Mouse (Mus musculus) liver, embryonic 13.5 days (tissue): ENCODE data around the gene Tap2. TPM values are rescaled to one million over a fixed set of nuclear protein-coding genes. Genes with fewer than 3 reads are reported as not detected.

Experiments used
- ATAC-seq: fragments of 200-750 bp; cut with Nextera tagmentation; 2 replicates; pipeline ENCODE4 v1.8.0; 2017; ENCODE audit warnings: low read depth, mild to moderate bottlenecking, moderate number of reproducible peaks, moderate library complexity
- DNase-seq: peaks from one replicate; pipeline ENCODE4 v3.0.0; 2022
- H3K27ac ChIP-seq: fragments of 300-500 bp; sonication (generic); 2 replicates; pipeline ENCODE4 v1.5.1; 2015; ENCODE audit warnings: moderate library complexity, mild to moderate bottlenecking, inconsistent platforms
- H3K27me3 ChIP-seq: fragments of 300-500 bp; sonication (generic); 2 replicates; pipeline ENCODE4 v1.6.1; 2015; ENCODE audit warnings: mild to moderate bottlenecking, inconsistent platforms
- H3K36me3 ChIP-seq: fragments of 300-500 bp; sonication (generic); 2 replicates; pipeline ENCODE4 v1.6.1; 2015; ENCODE audit warnings: mild to moderate bottlenecking, inconsistent platforms
- H3K4me1 ChIP-seq: fragments of 300-500 bp; sonication (generic); replicated peaks from 2 replicates; pipeline ENCODE4 v1.6.1; 2015; ENCODE audit warnings: inconsistent platforms
- H3K4me2 ChIP-seq: fragments of 300-500 bp; sonication (generic); 2 replicates; pipeline ENCODE4 v1.6.1; 2015; ENCODE audit warnings: inconsistent platforms, mild to moderate bottlenecking, moderate library complexity
- H3K4me3 ChIP-seq: fragments of 300-500 bp; sonication (generic); replicated peaks from 2 replicates; pipeline ENCODE4 v1.5.1; 2015; ENCODE audit warnings: mild to moderate bottlenecking, inconsistent platforms
- H3K9ac ChIP-seq: fragments of 300-500 bp; sonication (generic); 2 replicates; pipeline ENCODE4 v1.6.1; 2015; ENCODE audit warnings: mild to moderate bottlenecking, inconsistent platforms
- H3K9me3 ChIP-seq: fragments of 300-500 bp; sonication (generic); replicated peaks from 2 replicates; pipeline ENCODE4 v1.6.1; 2016; ENCODE audit warnings: inconsistent platforms
- WGBS: fragments of 180-500 bp; shearing (Covaris S2); methylation state at CpG from one replicate; pipeline ENCODE4 v1.1.7; 2015; ENCODE audit not compliant: insufficient replicate concordance; 5-methylcytosine and 5-hydroxymethylcytosine counted together
- polyA plus RNA-seq: library from polyadenylated mRNA; unstranded; fragments of >200 nt; fragmentation: Nextera tagmentation; extraction: Ambion mirVana; gene quantifications from 2 replicates; pipeline ENCODE4 v1.2.1, GENCODE M21; 2015

The Tap2 gene
- polyA plus RNA-seq, 1 experiment from 2014 or later = 5.7 TPM

- Histone ChIP-seq H3K4me3 (no peak overlapping the region), H3K4me2 (no peak overlapping the region), H3K36me3 (no peaks in the 10 kb centered on the region), H3K4me1 (0 out of 2 replicates have a peak, but pooled peaks cover 6% of the 10 kb centered on the region), H3K9ac (no peak overlapping the region), H3K9me3 (peaks cover 9% of the 10 kb centered on the region; the same call in 1 of the 2 replicates), H3K27me3 (peaks cover 18% of the 10 kb centered on the region), H3K27ac (no peak overlapping the region)
- no peak for ATAC-seq
- WGBS = 51% methylated on average over 13 of the region's 13 CpGs
- no peak for DNase-seq
Measured at GRCm38 (mm10) chr17:34179913-34180859, 23.1 kb upstream of the Tap2 start.

- ATAC-seq (no peak), DNase-seq (no peak)
- Histone ChIP-seq H3K4me2 (no peak overlapping the region), H3K36me3 (no peaks in the 10 kb centered on the region), H3K27me3 (peaks cover 45% of the 10 kb centered on the region), H3K27ac (no peak overlapping the region), H3K9me3 (no peaks in the 10 kb centered on the region), H3K9ac (no peak overlapping the region), H3K4me1 (peaks cover 32% of the 10 kb centered on the region), H3K4me3 (no peak overlapping the region)
- WGBS = 55% methylated on average over 15 of the region's 15 CpGs
Measured at GRCm38 (mm10) chr17:34183564-34184219, 19.6 kb upstream of the Tap2 start.

- Histone ChIP-seq H3K9ac (no peak overlapping the region), H3K4me3 (no peak overlapping the region), H3K27me3 (peaks cover 57% of the 10 kb centered on the region), H3K27ac (no peak overlapping the region), H3K36me3 (no peaks in the 10 kb centered on the region), H3K4me1 (peaks cover 29% of the 10 kb centered on the region), H3K9me3 (no peaks in the 10 kb centered on the region), H3K4me2 (no peak overlapping the region)
- DNase-seq = no peak
- ATAC-seq = no peak
- 73% methylated on average over 9 of the region's 9 CpGs for WGBS
Measured at GRCm38 (mm10) chr17:34185526-34185925, 17.8 kb upstream of the Tap2 start.

- peak overlapping the region; percentile 74 for H3K9ac ChIP-seq
Measured at GRCm38 (mm10) chr17:34186885-34187260, 16.5 kb upstream of the Tap2 start.

GRCm38 (mm10) chr17:34187261-34187916, 15.9 kb upstream of the Tap2 start, which contains the start of the genes Tap1 and Psmb9:
Gene Tap1, plus strand, starts transcription at chr17:34187553.
Gene Psmb9, minus strand, starts transcription at chr17:34187764.
- Histone ChIP-seq H3K4me3 (peak within 1 kb of the TSS; percentile 65), H3K4me1 (peaks cover 29% of the 10 kb centered on the region), H3K27me3 (peaks cover 66% of the 10 kb centered on the region), H3K36me3 (no peaks in the 10 kb centered on the region), H3K9me3 (no peaks in the 10 kb centered on the region), H3K4me2 (peak within 1 kb of the TSS; percentile 92), H3K27ac (peak within 1 kb of the TSS; percentile 59), H3K9ac (peak within 1 kb of the TSS; percentile 74)
- under 1% methylated on average over 46 of the region's 46 CpGs for WGBS
- peak; percentile 82 for DNase-seq
- ATAC-seq = peak; percentile 88

More at GRCm38 (mm10) chr17:34186885-34187260, 16.5 kb upstream of the Tap2 start:
- H3K27ac ChIP-seq = no peak overlapping the region
- H3K4me3 ChIP-seq = peak overlapping the region; percentile 65
- 5% methylated on average over 14 of the region's 14 CpGs for WGBS
- H3K4me2 ChIP-seq = peak overlapping the region; percentile 92
- peak; percentile 24; the same call in 1 of the 2 replicates for ATAC-seq
- no peaks in the 10 kb centered on the region for H3K9me3 ChIP-seq
- H3K36me3 ChIP-seq = no peaks in the 10 kb centered on the region
- H3K27me3 ChIP-seq = peaks cover 65% of the 10 kb centered on the region
- peaks cover 29% of the 10 kb centered on the region for H3K4me1 ChIP-seq
- DNase-seq = no peak

GRCm38 (mm10) chr17:34188010-34188409, 15.3 kb upstream of the Tap2 start:
- H3K27ac ChIP-seq = peak overlapping the region; percentile 59; the same call in 1 of the 2 replicates
- 1% methylated on average over 20 of the region's 20 CpGs for WGBS
- no peaks in the 10 kb centered on the region for H3K9me3 ChIP-seq
- ATAC-seq (peak; percentile 22; the same call in 1 of the 2 replicates), DNase-seq (no peak)
- peak overlapping the region; percentile 92 for H3K4me2 ChIP-seq
- H3K4me3 ChIP-seq = peak overlapping the region; percentile 65
- peaks cover 72% of the 10 kb centered on the region for H3K27me3 ChIP-seq
- no peaks in the 10 kb centered on the region for H3K36me3 ChIP-seq
- H3K4me1 ChIP-seq = peaks cover 29% of the 10 kb centered on the region
- H3K9ac ChIP-seq = peak overlapping the region; percentile 74

- peaks cover 25% of the 10 kb centered on the region for H3K4me1 ChIP-seq
- H3K9me3 ChIP-seq = no peaks in the 10 kb centered on the region
- H3K4me3 ChIP-seq = no peak overlapping the region
- 69% methylated on average over 6 of the region's 6 CpGs for WGBS
- H3K9ac ChIP-seq = no peak overlapping the region
- DNase-seq (no peak), ATAC-seq (no peak)
- no peak overlapping the region for H3K4me2 ChIP-seq
- peaks cover 73% of the 10 kb centered on the region for H3K27me3 ChIP-seq
- H3K27ac ChIP-seq = no peak overlapping the region
- no peaks in the 10 kb centered on the region for H3K36me3 ChIP-seq
Measured at GRCm38 (mm10) chr17:34188986-34189385, 14.3 kb upstream of the Tap2 start.

GRCm38 (mm10) chr17:34192852-34193251, 10.5 kb upstream of the Tap2 start:
- DNase-seq (no peak), ATAC-seq (no peak)
- no peaks in the 10 kb centered on the region for H3K9me3 ChIP-seq
- H3K36me3 ChIP-seq = no peaks in the 10 kb centered on the region
- peaks cover 83% of the 10 kb centered on the region for H3K27me3 ChIP-seq
- H3K27ac ChIP-seq = no peak overlapping the region
- 26% methylated on average over 16 of the region's 16 CpGs for WGBS
- no peak overlapping the region for H3K4me3 ChIP-seq
- peaks cover 21% of the 10 kb centered on the region for H3K4me1 ChIP-seq
- no peak overlapping the region for H3K9ac ChIP-seq
- H3K4me2 ChIP-seq = no peak overlapping the region

GRCm38 (mm10) chr17:34193468-34193867, 9.9 kb upstream of the Tap2 start:
- ATAC-seq = no peak
- Histone ChIP-seq H3K9me3 (no peaks in the 10 kb centered on the region), H3K36me3 (no peaks in the 10 kb centered on the region), H3K4me3 (no peak overlapping the region), H3K4me1 (peaks cover 20% of the 10 kb centered on the region), H3K27ac (no peak overlapping the region), H3K4me2 (no peak overlapping the region), H3K9ac (no peak overlapping the region), H3K27me3 (peaks cover 83% of the 10 kb centered on the region)
- 41% methylated on average over 8 of the region's 8 CpGs for WGBS
- no peak for DNase-seq

GRCm38 (mm10) chr17:34194723-34195122, 8.6 kb upstream of the Tap2 start:
- Histone ChIP-seq H3K4me1 (peaks cover 24% of the 10 kb centered on the region), H3K27me3 (peaks cover 85% of the 10 kb centered on the region), H3K9me3 (no peaks in the 10 kb centered on the region), H3K36me3 (no peaks in the 10 kb centered on the region), H3K4me2 (no peak overlapping the region), H3K27ac (no peak overlapping the region), H3K4me3 (no peak overlapping the region), H3K9ac (no peak overlapping the region)
- 68% methylated on average over 4 of the region's 4 CpGs for WGBS
- no peak for ATAC-seq
- DNase-seq = no peak

- DNase-seq = no peak
- no peak for ATAC-seq
- Histone ChIP-seq H3K4me3 (no peak overlapping the region), H3K4me1 (peaks cover 24% of the 10 kb centered on the region), H3K27ac (no peak overlapping the region), H3K36me3 (no peaks in the 10 kb centered on the region), H3K27me3 (peaks cover 85% of the 10 kb centered on the region), H3K9me3 (no peaks in the 10 kb centered on the region), H3K9ac (no peak overlapping the region), H3K4me2 (no peak overlapping the region)
- 11% methylated on average over 12 of the region's 12 CpGs for WGBS
Measured at GRCm38 (mm10) chr17:34196491-34196890, 6.8 kb upstream of the Tap2 start.
